Mouse (Mus musculus) mouse embryonic stem cell (cell line): Measurements from ENCODE around the gene Adora2a.
"Not testable (repeated sequence)": the region's sequence is repeated elsewhere in the genome, so short reads cannot be mapped to it uniquely, and the experiment has no call there.

Source experiments
- in situ Hi-C, 2 experiments: fragments of 300-500 bp; cut with MboI; formaldehyde crosslinking; loops; 1 replicate in 1 of 2; 3 replicates in 1 of 2; pipeline ENCODE4 v1.14.3; 2019 to 2020; ENCODE audit warnings: low sequenced_read_pairs in 2 of 2, low pct_unique_long_range_greater_than_20kb in 1 of 2, mixed read lengths in 1 of 2; ENCODE audit not compliant: unreplicated experiment in 1 of 2

Gene Adora2a

GRCm38 (mm10) chr10:75316872-75316907, at the start of gene Adora2a:
Gene Adora2a, plus strand, starts transcription at chr10:75316877.
- in situ Hi-C loops: loop anchor here in 1 of 2 experiments (5.0 kb wide), 1 partner anchor 121 kb away; no protein-coding TSS in a partner anchor

- in situ Hi-C loops: no loop called here
Measured at GRCm38 (mm10) chr10:75273020-75273419, 43.7 kb upstream of the Adora2a start.

GRCm38 (mm10) chr10:75276427-75277013, 40.2 kb upstream of the Adora2a start:
- in situ Hi-C loops: no loop called here

- in situ Hi-C loops: no loop called here
Measured at GRCm38 (mm10) chr10:75277501-75277900, 39.2 kb upstream of the Adora2a start.

GRCm38 (mm10) chr10:75282648-75283047, 34.0 kb upstream of the Adora2a start:
- in situ Hi-C loops: no loop called here

- in situ Hi-C loops: no loop called here
Measured at GRCm38 (mm10) chr10:75283821-75284220, 32.9 kb upstream of the Adora2a start.

- in situ Hi-C loops: no loop called here
Measured at GRCm38 (mm10) chr10:75288579-75288978, 28.1 kb upstream of the Adora2a start.

- in situ Hi-C loops: no loop called here
Measured at GRCm38 (mm10) chr10:75289392-75289791, 27.3 kb upstream of the Adora2a start.

- in situ Hi-C loops: no loop called here
Measured at GRCm38 (mm10) chr10:75290650-75291049, 26.0 kb upstream of the Adora2a start.

- in situ Hi-C loops: no loop called here
Measured at GRCm38 (mm10) chr10:75291338-75291737, 25.3 kb upstream of the Adora2a start.

- in situ Hi-C loops: not testable (repeated sequence)
Measured at GRCm38 (mm10) chr10:75292206-75292605, 24.5 kb upstream of the Adora2a start.

GRCm38 (mm10) chr10:75293288-75293687, 23.4 kb upstream of the Adora2a start:
- in situ Hi-C loops: no loop called here

GRCm38 (mm10) chr10:75294362-75294761, 22.3 kb upstream of the Adora2a start:
- in situ Hi-C loops: no loop called here

GRCm38 (mm10) chr10:75294926-75295325, 21.8 kb upstream of the Adora2a start:
- in situ Hi-C loops: no loop called here

- in situ Hi-C loops: no loop called here
Measured at GRCm38 (mm10) chr10:75298608-75299007, 18.1 kb upstream of the Adora2a start.

- in situ Hi-C loops: no loop called here
Measured at GRCm38 (mm10) chr10:75299785-75300418, 16.8 kb upstream of the Adora2a start.

- in situ Hi-C loops: no loop called here
Measured at GRCm38 (mm10) chr10:75301195-75301806, 15.4 kb upstream of the Adora2a start.

- in situ Hi-C loops: no loop called here
Measured at GRCm38 (mm10) chr10:75301937-75302336, 14.7 kb upstream of the Adora2a start.

GRCm38 (mm10) chr10:75302536-75302935, 14.1 kb upstream of the Adora2a start:
- in situ Hi-C loops: no loop called here

GRCm38 (mm10) chr10:75303324-75304048, 13.2 kb upstream of the Adora2a start:
- in situ Hi-C loops: no loop called here
